Comparison of ENCODE assay signal across 8 mouse cellular contexts in the genomic region with DNA sequence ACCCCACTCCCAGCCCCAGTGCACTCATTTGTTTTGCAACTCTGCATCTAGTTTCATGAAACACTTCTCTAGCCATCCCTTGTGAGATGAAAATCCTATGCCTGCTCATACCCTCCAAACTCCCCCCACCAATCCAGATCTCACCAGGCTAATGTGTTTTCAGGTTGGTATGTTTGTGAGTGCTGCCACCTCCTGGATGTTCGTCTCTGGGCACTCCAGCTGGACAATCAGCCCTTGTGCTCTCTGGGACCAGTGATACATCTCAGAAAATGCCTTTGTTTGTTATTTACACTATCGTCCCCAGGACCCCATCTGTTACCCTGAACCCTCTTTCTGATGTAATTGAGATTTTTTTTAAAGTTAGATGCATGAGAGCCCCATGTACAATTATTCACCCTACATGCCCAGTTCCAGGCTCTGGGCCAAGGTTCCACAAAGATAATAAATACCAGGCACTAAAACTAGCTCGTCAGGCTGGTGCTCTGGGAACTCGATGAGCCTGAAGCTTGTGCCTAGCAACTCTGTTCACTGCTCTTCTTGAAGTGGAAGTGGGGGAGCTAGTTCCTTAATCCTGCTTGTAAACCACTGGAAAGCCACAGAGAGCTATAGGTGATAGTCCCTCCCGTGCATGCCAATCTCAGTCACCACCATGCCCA.
DNase-seq lines count a peak whose midpoint lies in the region; ATAC-seq and TF ChIP-seq lines count a peak whose summit lies in the region.

No protein-coding gene starts in this region.

- H3K9me3 ChIP-seq in kidney, embryonic 16.5 days (ENCODE audit: low read length): no peaks in the 10 kb centered on the region
- no peaks in the 10 kb centered on the region for H3K9me3 ChIP-seq in midbrain, embryonic 16.5 days (replicated peaks; ENCODE audit: control insufficient read depth, low read length, poor library complexity, severe bottlenecking)

- H3K4me1 ChIP-seq in kidney, adult 2 months (ENCODE audit: control insufficient read depth, insufficient read depth, low read length): no peaks in the 10 kb centered on the region
- no peaks in the 10 kb centered on the region for H3K4me1 ChIP-seq in kidney, embryonic 16.5 days (ENCODE audit: insufficient read depth, low read length)
- no peaks in the 10 kb centered on the region for H3K4me1 ChIP-seq in midbrain, embryonic 16.5 days (ENCODE audit: control insufficient read depth, insufficient read depth, low read length)

- H3K9ac ChIP-seq in kidney, embryonic 16.5 days (replicated peaks; ENCODE audit: low read length): no peak overlapping the region
- no peak overlapping the region for H3K9ac ChIP-seq in midbrain, embryonic 16.5 days (ENCODE audit: low read depth, low read length)

- no peaks in the 10 kb centered on the region for H3K27me3 ChIP-seq in kidney, adult 2 months (replicated peaks; ENCODE audit: control insufficient read depth, insufficient read depth, low read length)
- no peaks in the 10 kb centered on the region for H3K27me3 ChIP-seq in kidney, embryonic 16.5 days (ENCODE audit: insufficient read depth, low read length)
- H3K27me3 ChIP-seq in midbrain, embryonic 16.5 days (ENCODE audit: control insufficient read depth, insufficient read depth, low read depth, low read length): no peaks in the 10 kb centered on the region

- H3K36me3 ChIP-seq in kidney, adult 2 months (ENCODE audit: control insufficient read depth, insufficient read depth, low read length): no peaks in the 10 kb centered on the region
- H3K36me3 ChIP-seq in kidney, embryonic 16.5 days (ENCODE audit: insufficient read depth, low read length): no peaks in the 10 kb centered on the region
- H3K36me3 ChIP-seq in midbrain, embryonic 16.5 days (ENCODE audit: control insufficient read depth, insufficient read depth, low read length): no peaks in the 10 kb centered on the region

- no peak overlapping the region for H3K4me3 ChIP-seq in kidney, adult 2 months (ENCODE audit: insufficient read depth, low read depth, low read length)
- no peak overlapping the region for H3K4me3 ChIP-seq in kidney, embryonic 16.5 days (ENCODE audit: low read length)
- H3K4me3 ChIP-seq in midbrain, embryonic 16.5 days (ENCODE audit: low read depth, low read length): no peak overlapping the region

- TF ChIP-seq CTCF in kidney, adult 2 months (conservative IDR thresholded peaks at IDR 0.05; ENCODE audit: insufficient read depth, insufficient read length, low read depth, low read length): peak; percentile 55

- no peak for ATAC-seq in kidney, embryonic 16.5 days (ENCODE audit: low FRiP score, low TSS enrichment)
- ATAC-seq in midbrain, embryonic 16.5 days: peak; percentile 32; the same call in 1 of the 2 replicates

- H3K4me2 ChIP-seq in kidney, embryonic 16.5 days (replicated peaks; ENCODE audit: low read depth, low read length): no peak overlapping the region
- no peak overlapping the region for H3K4me2 ChIP-seq in midbrain, embryonic 16.5 days (ENCODE audit: low read length)

- 25% methylated on average over 5 of the region's 5 CpGs for WGBS in kidney, adult 2 months
- 31% methylated on average over 5 of the region's 5 CpGs for WGBS in kidney, embryonic 16.5 days
- WGBS in midbrain, embryonic 16.5 days: 35% methylated on average over 5 of the region's 5 CpGs

- no peak for TF ChIP-seq POLR2A in kidney, adult 2 months (IDR thresholded peaks at IDR 0.05; ENCODE audit: low read depth, low read length)

- DNase-seq in kidney, adult 2 months: peak; percentile 19
- peak; percentile 24 for DNase-seq in cerebellum, adult 9-10 months
- peak; percentile 15 to 25 for DNase-seq in frontal cortex, postnatal 10 days (ENCODE audit: low spot score in 2 of 2)
- DNase-seq in layer of hippocampus, adult 9-11 months: peak; percentile 47
- DNase-seq in thymus, postnatal 14 days: no peak
- DNase-seq in spleen, postnatal 14 days (ENCODE audit: low spot score in 2 of 2): no peak

- H3K27ac ChIP-seq in kidney, adult 2 months (ENCODE audit: insufficient read depth, low read depth, low read length): no peak overlapping the region
- H3K27ac ChIP-seq in kidney, embryonic 16.5 days (ENCODE audit: low read length): no peak overlapping the region
- no peak overlapping the region for H3K27ac ChIP-seq in midbrain, embryonic 16.5 days (ENCODE audit: low read length)

Comparison
In these comparisons a context has a peak if more than half of its experiments do, and no peak if none do; other contexts are left out.
1. DNase-seq: peak in kidney, adult 2 months (single experiment), cerebellum, adult 9-10 months (single experiment), frontal cortex, postnatal 10 days (2 of 2) and layer of hippocampus, adult 9-11 months (single experiment); none in thymus, postnatal 14 days (single experiment) and spleen, postnatal 14 days (0 of 2).